Mouse (Mus musculus) forebrain, embryonic 11.5 days (tissue): Measurements from ENCODE around the gene Pdzd7. TPM values are rescaled to one million over a fixed set of nuclear protein-coding genes. Genes with fewer than 3 reads are reported as not detected.
A peak's percentile ranks its signal among the peaks of the same experiment; 100 is the strongest.

Source experiments
- ATAC-seq: fragments of 200-750 bp; cut with Nextera tagmentation; replicated peaks from 2 replicates; pipeline ENCODE4 v1.8.0; 2017; ENCODE audit warnings: moderate TSS enrichment; ENCODE audit not compliant: low FRiP score
- DNase-seq: peaks from one replicate; pipeline ENCODE4 v3.0.0-alpha.2; 2017; ENCODE audit warnings: low spot score
- H3K27ac ChIP-seq: fragments of 300-500 bp; sonication (generic); 2 replicates; pipeline ENCODE4 v1.5.1; 2014; ENCODE audit warnings: low read depth, low read length
- H3K27me3 ChIP-seq: fragments of 300-500 bp; sonication (generic); 2 replicates; pipeline ENCODE4 v1.6.1; 2014; ENCODE audit warnings: mild to moderate bottlenecking, low read length, mixed read lengths; ENCODE audit not compliant: control insufficient read depth, insufficient read depth
- H3K36me3 ChIP-seq: fragments of 300-500 bp; sonication (generic); 2 replicates; pipeline ENCODE4 v1.6.1; 2014; ENCODE audit warnings: mild to moderate bottlenecking, low read length, moderate library complexity, mixed read lengths; ENCODE audit not compliant: control insufficient read depth, insufficient read depth
- H3K4me1 ChIP-seq: fragments of 300-500 bp; sonication (generic); replicated peaks from 2 replicates; pipeline ENCODE4 v1.6.1; 2014; ENCODE audit warnings: low read length, mixed read lengths; ENCODE audit not compliant: control insufficient read depth, insufficient read depth
- H3K4me2 ChIP-seq: fragments of 300-500 bp; sonication (generic); 2 replicates; pipeline ENCODE4 v1.6.1; 2014; ENCODE audit warnings: low read depth, mild to moderate bottlenecking, low read length, moderate library complexity, mixed read lengths; ENCODE audit not compliant: severe bottlenecking
- H3K4me3 ChIP-seq: fragments of 300-500 bp; sonication (generic); 2 replicates; pipeline ENCODE4 v1.5.1; 2014; ENCODE audit warnings: low read depth, low read length
- H3K9ac ChIP-seq: fragments of 300-500 bp; sonication (generic); 2 replicates; pipeline ENCODE4 v1.6.1; 2014; ENCODE audit warnings: low read length
- H3K9me3 ChIP-seq: fragments of 300-500 bp; sonication (generic); 2 replicates; pipeline ENCODE4 v1.6.1; 2016; ENCODE audit warnings: low read length, mixed read lengths; ENCODE audit not compliant: control insufficient read depth
- WGBS: fragments of 180-500 bp; shearing (Covaris S2); extraction: QIAGEN DNeasy Blood & Tissue Kit; methylation state at CpG from one replicate; pipeline ENCODE4 v1.1.7; 2014; 5-methylcytosine and 5-hydroxymethylcytosine counted together
- polyA plus RNA-seq: library from polyadenylated mRNA; unstranded; fragments of >200 nt; fragmentation: Nextera tagmentation; extraction: Ambion mirVana; gene quantifications from 2 replicates; pipeline ENCODE4 v1.2.1, GENCODE M21; 2014

The Pdzd7 gene
- polyA plus RNA-seq, 1 experiment from 2014 or later = 0.61 TPM

- Histone ChIP-seq H3K9ac (peak within 1 kb of the TSS; percentile 78), H3K36me3 (no peaks in the 10 kb centered on the region; the same call in 1 of the 2 replicates), H3K27ac (peak within 1 kb of the TSS; percentile 53; the same call in 1 of the 2 replicates), H3K4me2 (peak within 1 kb of the TSS; percentile 86), H3K4me3 (peak within 1 kb of the TSS; percentile 93), H3K27me3 (no peaks in the 10 kb centered on the region), H3K9me3 (no peaks in the 10 kb centered on the region), H3K4me1 (peaks cover 9% of the 10 kb centered on the region)
- ATAC-seq (no peak), DNase-seq (no peak)
- 10% methylated on average over 16 of the region's 16 CpGs for WGBS
Observed at GRCm38 (mm10) chr19:45005444-45005843, 40.1 kb downstream of the Pdzd7 start, which contains the start of gene Twnk. Twnk (plus strand) TSS chr19:45005663.

- Histone ChIP-seq H3K36me3 (no peaks in the 10 kb centered on the region; the same call in 1 of the 2 replicates), H3K4me3 (no peak overlapping the region), H3K27me3 (no peaks in the 10 kb centered on the region), H3K4me2 (no peak overlapping the region), H3K27ac (no peak overlapping the region), H3K4me1 (peaks cover 9% of the 10 kb centered on the region), H3K9me3 (no peaks in the 10 kb centered on the region), H3K9ac (no peak overlapping the region)
- DNase-seq = no peak
- no peak for ATAC-seq
- WGBS = 84% methylated on average over 7 of the region's 7 CpGs
Observed at GRCm38 (mm10) chr19:45003740-45004516, 41.6 kb downstream of the Pdzd7 start.

- Histone ChIP-seq H3K36me3 (no peaks in the 10 kb centered on the region; the same call in 1 of the 2 replicates), H3K9ac (no peak overlapping the region), H3K4me3 (no peak overlapping the region), H3K4me1 (peaks cover 7% of the 10 kb centered on the region), H3K27ac (no peak overlapping the region), H3K9me3 (no peaks in the 10 kb centered on the region), H3K4me2 (no peak overlapping the region), H3K27me3 (no peaks in the 10 kb centered on the region)
- WGBS = 65% methylated on average over 3 of the region's 3 CpGs
- ATAC-seq (no peak), DNase-seq (no peak)
Observed at GRCm38 (mm10) chr19:45002301-45002700, 43.2 kb downstream of the Pdzd7 start.

- H3K4me3 ChIP-seq = no peak overlapping the region
- H3K9ac ChIP-seq = no peak overlapping the region
- H3K27ac ChIP-seq = no peak overlapping the region
- ATAC-seq = no peak
- WGBS = 89% methylated on average over 8 of the region's 8 CpGs
- no peaks in the 10 kb centered on the region; the same call in 1 of the 2 replicates for H3K36me3 ChIP-seq
- no peaks in the 10 kb centered on the region for H3K27me3 ChIP-seq
- no peak for DNase-seq
- no peak overlapping the region for H3K4me2 ChIP-seq
- H3K9me3 ChIP-seq = no peaks in the 10 kb centered on the region
- H3K4me1 ChIP-seq = no peaks in the 10 kb centered on the region
Observed at GRCm38 (mm10) chr19:44999647-45000046, 45.9 kb downstream of the Pdzd7 start.

GRCm38 (mm10) chr19:44997786-44998185 lies 47.7 kb downstream of the Pdzd7 start:
- H3K36me3 ChIP-seq = no peaks in the 10 kb centered on the region
- no peak overlapping the region for H3K9ac ChIP-seq
- H3K4me3 ChIP-seq = no peak overlapping the region
- no peak for DNase-seq
- no peaks in the 10 kb centered on the region for H3K4me1 ChIP-seq
- H3K27me3 ChIP-seq = no peaks in the 10 kb centered on the region
- H3K4me2 ChIP-seq = no peak overlapping the region
- 89% methylated on average over 11 of the region's 11 CpGs for WGBS
- H3K27ac ChIP-seq = no peak overlapping the region
- no peak for ATAC-seq
- H3K9me3 ChIP-seq = no peaks in the 10 kb centered on the region

- H3K9me3 ChIP-seq = no peaks in the 10 kb centered on the region
- no peak overlapping the region for H3K9ac ChIP-seq
- H3K4me1 ChIP-seq = peaks cover 18% of the 10 kb centered on the region
- no peak overlapping the region for H3K4me3 ChIP-seq
- ATAC-seq = no peak
- WGBS = 62% methylated on average over 7 of the region's 7 CpGs
- no peaks in the 10 kb centered on the region for H3K36me3 ChIP-seq
- no peak overlapping the region for H3K27ac ChIP-seq
- no peak overlapping the region for H3K4me2 ChIP-seq
- DNase-seq = no peak
- H3K27me3 ChIP-seq = 0 out of 2 replicates have a peak, but pooled peaks cover 2% of the 10 kb centered on the region
Observed at GRCm38 (mm10) chr19:44992712-44993111, 52.8 kb downstream of the Pdzd7 start.

GRCm38 (mm10) chr19:44992246-44992645 lies 53.3 kb downstream of the Pdzd7 start:
- Histone ChIP-seq H3K4me3 (no peak overlapping the region), H3K36me3 (no peaks in the 10 kb centered on the region), H3K27ac (no peak overlapping the region), H3K4me1 (peaks cover 18% of the 10 kb centered on the region), H3K27me3 (0 out of 2 replicates have a peak, but pooled peaks cover 2% of the 10 kb centered on the region), H3K9me3 (no peaks in the 10 kb centered on the region), H3K9ac (no peak overlapping the region), H3K4me2 (no peak overlapping the region)
- WGBS = 65% methylated on average over 7 of the region's 7 CpGs
- ATAC-seq (no peak), DNase-seq (no peak)

- Histone ChIP-seq H3K27ac (no peak overlapping the region), H3K36me3 (no peaks in the 10 kb centered on the region), H3K9me3 (no peaks in the 10 kb centered on the region), H3K27me3 (0 out of 2 replicates have a peak, but pooled peaks cover 2% of the 10 kb centered on the region), H3K9ac (no peak overlapping the region), H3K4me2 (no peak overlapping the region), H3K4me3 (no peak overlapping the region), H3K4me1 (peaks cover 18% of the 10 kb centered on the region)
- no peak for ATAC-seq
- WGBS = 89% methylated on average over 8 of the region's 8 CpGs
- DNase-seq = no peak
Observed at GRCm38 (mm10) chr19:44991031-44991430, 54.5 kb downstream of the Pdzd7 start.
